Mouse (Mus musculus) cortical plate, adult 2 months (tissue): ENCODE measurements around the gene Sec24b.

Source experiments
- CTCF ChIP-seq: fragments of 200-500 bp; IDR thresholded peaks from 2 replicates; pipeline ENCODE4 v1.5.1; 2011; ENCODE audit warnings: mild to moderate bottlenecking, control low read depth, low read length; ENCODE audit not compliant: insufficient read depth; ENCODE audit errors: extremely low read depth
- POLR2A ChIP-seq: fragments of 200-500 bp; IDR thresholded peaks from 2 replicates; pipeline ENCODE4 v1.6.1; 2011; ENCODE audit warnings: mild to moderate bottlenecking, low read length, control low read depth; ENCODE audit not compliant: insufficient read depth; ENCODE audit errors: extremely low read depth

GRCm38 (mm10) chr3:129979510-129979909, 81.8 kb downstream of the Sec24b start:
- TF ChIP-seq CTCF (no peak), POLR2A (no peak)
